Mouse (Mus musculus): Measurements from ENCODE around the gene Cfap58.

The Cfap58 gene

GRCm38 (mm10) chr19:47917396-47917795 lies 20.1 kb upstream of the Cfap58 start:
- peak in 1 of 2 experiments; percentile 12 for DNase-seq (ENCODE audit: low spot score in 2 of 2)

- no peak for DNase-seq (ENCODE audit: low spot score in 2 of 2)
Measured at GRCm38 (mm10) chr19:47918016-47918415, 19.5 kb upstream of the Cfap58 start.

- peak; percentile 40 to 68 for DNase-seq (ENCODE audit: low spot score in 2 of 2)
Measured at GRCm38 (mm10) chr19:47918455-47919101, 18.9 kb upstream of the Cfap58 start.

GRCm38 (mm10) chr19:47919126-47919965 lies 18.1 kb upstream of the Cfap58 start, which contains the start of the genes Cfap43 and Itprip:
TSS of gene Cfap43 (minus strand) at chr19:47919287.
TSS of gene Itprip (minus strand) at chr19:47919299.
- DNase-seq (ENCODE audit: low spot score in 2 of 2) = peak; percentile 77 to 79

GRCm38 (mm10) chr19:47919966-47920375 lies 17.5 kb upstream of the Cfap58 start:
- DNase-seq (ENCODE audit: low spot score in 2 of 2) = peak in 1 of 2 experiments; percentile 44

- DNase-seq (ENCODE audit: low spot score in 2 of 2) = no peak
Measured at GRCm38 (mm10) chr19:47925819-47926218, 11.7 kb upstream of the Cfap58 start.

- DNase-seq (ENCODE audit: low spot score in 2 of 2) = no peak
Measured at GRCm38 (mm10) chr19:47927032-47927431, 10.4 kb upstream of the Cfap58 start.

GRCm38 (mm10) chr19:47929043-47929442 lies 8.4 kb upstream of the Cfap58 start:
- DNase-seq (ENCODE audit: low spot score in 2 of 2) = no peak

GRCm38 (mm10) chr19:47931982-47932638 lies 5.4 kb upstream of the Cfap58 start:
- no peak for DNase-seq (ENCODE audit: low spot score in 2 of 2)

GRCm38 (mm10) chr19:47934146-47934545 lies 3.3 kb upstream of the Cfap58 start:
- DNase-seq (ENCODE audit: low spot score in 2 of 2) = no peak

- DNase-seq (ENCODE audit: low spot score in 2 of 2) = no peak
Measured at GRCm38 (mm10) chr19:47934636-47935238, 2.7 kb upstream of the Cfap58 start.

GRCm38 (mm10) chr19:47935530-47935929 lies 1.9 kb upstream of the Cfap58 start:
- DNase-seq (ENCODE audit: low spot score in 2 of 2) = no peak

- DNase-seq (ENCODE audit: low spot score in 2 of 2) = no peak
Measured at GRCm38 (mm10) chr19:47936490-47936889, 985 bp upstream of the Cfap58 start.

GRCm38 (mm10) chr19:47936938-47937337 lies 537 bp upstream of the Cfap58 start:
- DNase-seq (ENCODE audit: low spot score in 2 of 2) = no peak

GRCm38 (mm10) chr19:47939361-47939760 lies 1.9 kb downstream of the Cfap58 start:
- no peak for DNase-seq (ENCODE audit: low spot score in 2 of 2)

- no peak for DNase-seq (ENCODE audit: low spot score in 2 of 2)
Measured at GRCm38 (mm10) chr19:47946821-47947465, 9.5 kb downstream of the Cfap58 start.

GRCm38 (mm10) chr19:47950946-47951345 lies 13.5 kb downstream of the Cfap58 start:
- DNase-seq (ENCODE audit: low spot score in 2 of 2) = no peak

GRCm38 (mm10) chr19:47953169-47953568 lies 15.7 kb downstream of the Cfap58 start:
- DNase-seq (ENCODE audit: low spot score in 2 of 2) = no peak

GRCm38 (mm10) chr19:47958181-47958580 lies 20.7 kb downstream of the Cfap58 start:
- DNase-seq (ENCODE audit: low spot score in 2 of 2) = no peak

GRCm38 (mm10) chr19:47968993-47969659 lies 31.7 kb downstream of the Cfap58 start:
- no peak for DNase-seq (ENCODE audit: low spot score in 2 of 2)

GRCm38 (mm10) chr19:47971066-47971465 lies 33.6 kb downstream of the Cfap58 start:
- DNase-seq (ENCODE audit: low spot score in 2 of 2) = no peak

Measured in spleen, postnatal 10 days (tissue).